Mouse (Mus musculus) right cerebral cortex, postnatal 36 days (tissue): ENCODE data around the gene Disp1.

Experiments used
- DNase-seq, 2 experiments: peaks; one replicate each; pipeline ENCODE4 v3.0.0; 2022; ENCODE audit warnings: low spot score in 2 of 2, mixed read lengths in 1 of 2

The Disp1 gene

DNA sequence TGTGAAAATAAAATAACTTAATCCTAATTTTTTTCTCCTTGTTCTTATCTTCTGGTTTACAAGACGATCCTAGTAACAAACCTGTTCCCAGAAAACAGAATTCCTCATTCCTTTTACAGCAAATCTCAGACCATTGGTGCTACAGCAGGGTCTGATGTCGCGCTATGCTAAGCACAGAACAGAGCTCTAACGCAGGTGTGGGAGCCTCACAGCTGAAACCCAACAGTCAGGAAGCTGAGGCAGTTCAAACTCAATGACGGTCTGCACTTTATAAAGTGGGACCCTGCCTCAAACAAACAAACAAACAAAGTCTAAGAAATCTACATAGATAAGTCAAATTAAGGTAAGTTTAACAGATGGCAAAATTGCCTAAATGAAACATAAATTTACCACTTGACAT is 20.4 kb downstream of the Disp1 start:
- DNase-seq, result no peak

DNA sequence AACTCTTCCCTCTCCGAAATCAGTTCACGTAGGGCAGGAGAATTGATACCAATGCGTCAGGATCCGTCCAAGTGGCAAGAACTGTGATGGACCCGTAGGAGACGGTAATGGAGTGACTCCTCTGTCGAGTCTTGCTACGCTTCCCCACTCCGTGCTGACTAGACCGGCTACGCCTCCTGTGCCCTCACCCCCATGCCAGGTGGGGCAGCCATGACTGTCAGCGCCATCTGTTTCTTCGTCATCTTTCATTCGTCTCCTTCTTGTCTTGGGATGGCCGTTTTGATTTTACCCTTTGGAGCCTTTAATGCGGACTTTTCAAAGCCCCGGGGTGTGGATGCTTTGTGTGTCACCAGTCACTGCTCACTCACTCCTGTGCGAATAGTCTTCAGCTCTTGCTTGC is 26.6 kb downstream of the Disp1 start:
- no peak for DNase-seq

DNA sequence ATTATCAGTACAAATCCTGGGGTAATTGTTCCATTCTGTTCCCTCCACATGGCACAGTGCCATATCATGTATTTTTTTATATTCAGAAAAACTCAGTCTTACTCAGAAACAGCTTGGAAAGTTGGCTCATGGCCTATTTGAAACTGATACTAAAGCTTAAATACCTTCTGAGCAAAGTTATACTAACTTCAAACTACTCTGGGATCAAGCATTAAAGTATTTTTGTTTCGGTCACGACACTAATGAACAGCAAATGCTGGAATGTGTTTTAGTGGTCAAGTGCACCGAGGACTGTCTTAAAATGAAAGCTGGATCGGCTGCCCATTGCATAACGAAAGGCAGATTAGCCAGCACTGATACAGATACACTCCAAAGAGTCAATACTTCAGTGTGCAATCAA is 27.2 kb downstream of the Disp1 start:
- DNase-seq, result no peak

DNA sequence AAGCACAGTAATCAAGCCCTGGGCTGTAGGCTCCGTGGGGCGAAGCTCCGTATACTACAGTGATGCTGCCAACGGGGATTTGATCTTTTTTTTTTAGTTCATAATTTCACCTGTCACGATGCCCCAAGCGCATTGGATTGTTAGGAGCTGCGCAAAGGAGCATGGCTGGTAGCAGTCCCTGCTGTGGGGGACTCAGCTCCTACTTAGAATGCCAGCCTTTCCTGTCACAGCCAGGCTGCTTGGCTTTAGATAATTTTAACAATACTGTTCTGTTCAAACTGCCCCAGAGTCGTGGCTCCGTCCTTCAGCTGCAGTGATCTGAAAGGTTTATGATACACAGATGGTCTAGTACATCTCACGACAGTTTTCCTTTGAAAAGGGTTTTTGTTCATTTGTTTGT is 29.9 kb downstream of the Disp1 start:
- no peak for DNase-seq

DNA sequence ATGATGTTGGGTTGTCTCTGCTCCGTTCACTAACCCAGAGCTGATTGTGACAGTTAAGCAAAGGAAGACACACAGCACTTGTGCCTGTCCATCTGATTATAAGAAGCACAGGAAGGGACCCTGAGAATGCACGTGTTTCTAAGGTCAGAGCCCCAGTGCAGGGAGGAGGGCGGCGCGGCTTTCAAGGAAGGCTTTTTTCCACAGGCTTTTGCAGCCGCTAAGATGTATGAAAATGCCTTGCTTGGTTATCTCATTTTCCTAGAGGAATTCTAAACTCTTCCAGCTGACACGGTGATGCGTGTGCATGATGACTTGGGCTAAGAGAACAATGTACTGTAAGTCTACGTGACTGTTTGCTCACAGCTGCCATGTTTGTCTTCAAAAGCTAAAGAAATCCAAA is 30.9 kb downstream of the Disp1 start:
- DNase-seq, result no peak

DNA sequence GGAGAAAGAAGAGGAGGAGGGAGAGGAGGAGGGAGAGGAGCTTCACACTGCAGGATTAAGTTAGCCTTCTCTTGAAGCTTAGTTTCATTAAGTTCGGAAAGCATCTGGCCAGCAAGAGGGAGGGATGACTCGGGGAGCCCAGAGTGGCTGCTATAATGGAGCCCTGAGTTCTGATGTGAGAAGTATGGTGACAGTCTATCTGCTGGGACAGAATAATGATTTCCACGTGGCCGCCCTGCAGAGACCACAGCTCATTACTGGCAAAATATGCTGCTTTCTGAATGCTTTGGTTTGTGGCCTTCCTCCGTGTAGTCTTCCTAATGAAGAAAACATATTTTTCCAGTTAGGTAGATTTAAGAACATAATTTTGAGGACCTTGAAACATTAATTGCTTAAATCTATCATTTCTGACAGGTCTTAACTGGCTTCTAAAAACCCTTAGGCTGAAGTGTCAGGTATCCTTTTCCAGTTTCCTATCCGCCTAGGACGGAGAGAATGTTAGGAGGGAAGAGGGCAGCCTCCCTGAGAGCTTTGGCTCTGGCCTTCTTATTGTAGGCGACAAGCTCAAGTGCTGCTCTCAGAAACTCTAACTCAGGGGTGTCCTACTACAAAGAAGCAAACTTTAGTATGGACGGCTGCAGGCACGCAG is 32.2 kb downstream of the Disp1 start:
- no peak for DNase-seq

DNA sequence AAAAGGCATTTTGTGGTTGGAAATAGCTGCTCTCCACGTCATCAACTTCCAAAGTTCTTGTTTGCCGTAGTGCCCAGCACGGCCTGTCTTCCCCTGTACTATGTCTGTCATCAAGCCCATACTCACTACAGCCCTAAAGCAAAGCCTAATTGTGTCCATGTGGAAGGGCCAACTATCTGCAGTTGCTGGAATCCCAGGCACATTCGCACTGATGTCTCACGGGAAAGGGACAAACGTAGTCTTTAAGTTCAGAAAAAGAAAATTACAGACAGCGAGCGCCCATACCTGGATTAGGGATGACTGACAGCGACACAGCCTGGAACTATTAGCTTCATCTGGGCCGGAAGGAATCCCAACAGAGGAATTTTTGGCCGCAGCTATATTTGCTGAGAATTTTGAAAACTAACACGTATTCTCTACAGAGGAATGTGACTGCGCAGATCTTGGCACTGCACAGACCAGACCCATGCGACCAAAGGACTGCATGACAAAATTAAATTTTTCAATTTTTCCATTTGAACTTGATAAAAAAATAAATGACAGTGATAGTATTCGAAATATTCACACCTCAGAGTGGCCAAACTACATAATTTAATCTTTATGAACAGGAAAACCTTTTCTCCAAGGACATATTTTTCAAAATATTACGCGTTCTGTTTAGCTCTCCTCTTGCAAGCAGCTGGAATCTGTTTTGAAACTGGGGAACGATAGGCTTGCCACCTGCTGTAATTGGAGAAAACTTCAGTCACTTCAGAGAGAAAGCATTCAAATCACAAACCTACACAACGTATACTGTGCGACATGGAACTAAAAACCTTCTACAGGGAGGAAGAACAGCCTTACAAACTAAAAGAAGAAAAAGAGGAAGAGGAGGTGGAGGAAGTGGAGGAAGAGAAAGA is 33.0 kb downstream of the Disp1 start:
- DNase-seq, result no peak

DNA sequence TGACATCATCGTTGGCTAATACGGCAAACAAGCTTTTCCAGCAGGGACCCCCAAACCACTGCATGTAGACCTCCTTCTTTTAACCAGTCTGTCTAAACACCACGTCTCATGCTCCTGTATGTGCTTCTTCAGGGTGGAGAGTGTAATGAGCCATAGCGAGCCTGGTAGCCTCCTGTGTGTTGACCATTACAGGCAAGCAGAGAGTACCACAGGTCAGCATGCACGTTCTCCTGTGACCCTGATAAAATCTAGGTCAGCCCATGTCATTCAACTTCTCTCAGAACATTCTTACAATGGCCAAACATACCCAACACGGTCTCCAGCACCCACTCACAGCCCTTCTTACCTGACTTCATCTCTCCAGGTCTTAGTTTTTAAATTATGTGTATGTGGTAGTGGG is 35.8 kb downstream of the Disp1 start:
- DNase-seq, result no peak

DNA sequence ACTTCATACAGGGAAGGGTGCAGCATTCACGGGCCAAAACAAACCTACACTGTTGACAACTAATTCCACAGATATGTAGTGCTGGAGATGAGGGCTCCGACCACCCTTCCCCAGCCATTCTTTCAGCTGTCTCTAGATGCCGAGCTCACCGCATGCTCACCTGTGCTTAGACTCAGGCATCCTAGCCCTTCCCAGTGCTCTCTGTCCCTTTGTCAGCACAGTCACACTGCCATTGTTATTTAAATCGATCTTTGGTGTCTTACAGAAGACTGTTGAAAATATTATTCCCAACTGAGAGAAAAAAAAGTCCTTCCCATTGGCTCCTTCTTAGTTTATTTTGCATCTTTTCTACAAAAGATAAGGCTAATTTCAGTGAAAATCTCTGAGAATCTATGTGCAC is 36.6 kb downstream of the Disp1 start:
- no peak for DNase-seq

DNA sequence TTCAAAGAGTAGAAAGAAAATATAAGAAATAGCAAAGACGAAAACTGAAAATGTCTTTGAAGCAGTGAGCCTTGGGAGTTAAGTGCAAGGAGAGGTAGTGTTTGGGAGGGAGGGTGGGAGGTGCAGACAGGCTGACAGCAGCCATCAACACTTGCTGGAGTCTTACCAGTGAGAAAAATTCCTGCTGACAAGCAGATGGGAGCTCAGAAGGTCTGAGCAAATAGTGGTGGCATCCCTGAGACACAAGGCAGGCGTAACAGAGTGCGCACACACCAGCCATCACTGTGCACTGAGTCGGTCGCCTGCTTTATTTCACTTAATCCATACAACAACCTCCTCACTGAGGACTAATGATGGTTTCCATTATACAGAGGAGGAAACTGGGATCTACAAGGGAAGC is 37.8 kb downstream of the Disp1 start:
- DNase-seq, result peak in 1 of 2 experiments; percentile 20

DNA sequence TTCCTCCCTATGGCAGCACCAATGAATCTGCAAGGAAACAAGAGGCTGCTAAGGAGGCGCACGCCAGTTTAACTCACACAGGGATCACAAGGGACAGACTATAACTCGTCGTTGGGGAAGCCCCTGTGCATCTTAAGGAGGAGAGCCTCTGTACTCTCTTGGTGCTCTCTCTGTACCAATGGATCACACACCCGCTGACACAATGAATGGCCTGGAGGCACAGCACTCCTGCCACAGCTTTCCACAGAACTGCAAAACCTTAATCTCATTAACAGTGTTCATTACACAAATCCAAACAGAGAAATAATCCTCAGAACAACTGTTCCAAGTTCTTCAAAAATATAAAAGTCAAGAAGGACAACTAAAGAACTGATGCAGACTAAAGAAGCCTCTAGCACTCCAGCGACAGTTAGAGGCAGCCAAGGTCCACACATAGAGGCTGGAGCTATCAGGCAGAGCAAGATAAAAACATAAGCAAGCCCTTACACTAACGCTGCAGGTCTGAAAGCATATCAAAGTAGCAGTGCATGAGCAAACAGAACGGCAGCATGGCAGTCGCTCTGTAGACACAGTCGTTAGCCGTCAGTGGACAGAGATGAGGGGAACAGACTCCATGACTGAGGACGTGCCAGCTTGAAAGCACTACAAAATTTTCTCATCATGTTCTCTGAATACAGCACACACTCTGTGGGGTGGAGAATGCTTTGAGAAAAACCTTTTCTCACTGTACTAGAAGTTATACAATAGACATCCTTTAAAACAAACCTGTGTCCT is 38.5 kb downstream of the Disp1 start:
- no peak for DNase-seq

DNA sequence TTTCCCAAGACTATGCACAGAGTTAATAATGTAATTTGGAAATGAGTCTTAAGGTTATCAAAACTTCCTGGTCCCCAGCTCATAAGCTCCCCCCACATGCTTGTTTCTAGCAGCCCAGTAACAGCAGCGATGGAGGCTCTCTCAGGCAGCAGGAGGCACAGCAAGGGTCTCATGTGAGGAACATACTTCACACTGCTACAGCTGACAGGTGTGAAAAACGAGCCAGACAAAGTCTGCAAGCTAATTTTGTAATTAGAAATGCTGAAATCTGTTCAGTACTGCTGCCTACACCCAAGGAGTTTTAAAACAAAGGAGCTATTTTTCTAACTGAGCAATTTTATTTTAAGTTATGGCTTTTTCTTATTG is 40.3 kb downstream of the Disp1 start:
- DNase-seq, result peak; percentile 12 to 16

DNA sequence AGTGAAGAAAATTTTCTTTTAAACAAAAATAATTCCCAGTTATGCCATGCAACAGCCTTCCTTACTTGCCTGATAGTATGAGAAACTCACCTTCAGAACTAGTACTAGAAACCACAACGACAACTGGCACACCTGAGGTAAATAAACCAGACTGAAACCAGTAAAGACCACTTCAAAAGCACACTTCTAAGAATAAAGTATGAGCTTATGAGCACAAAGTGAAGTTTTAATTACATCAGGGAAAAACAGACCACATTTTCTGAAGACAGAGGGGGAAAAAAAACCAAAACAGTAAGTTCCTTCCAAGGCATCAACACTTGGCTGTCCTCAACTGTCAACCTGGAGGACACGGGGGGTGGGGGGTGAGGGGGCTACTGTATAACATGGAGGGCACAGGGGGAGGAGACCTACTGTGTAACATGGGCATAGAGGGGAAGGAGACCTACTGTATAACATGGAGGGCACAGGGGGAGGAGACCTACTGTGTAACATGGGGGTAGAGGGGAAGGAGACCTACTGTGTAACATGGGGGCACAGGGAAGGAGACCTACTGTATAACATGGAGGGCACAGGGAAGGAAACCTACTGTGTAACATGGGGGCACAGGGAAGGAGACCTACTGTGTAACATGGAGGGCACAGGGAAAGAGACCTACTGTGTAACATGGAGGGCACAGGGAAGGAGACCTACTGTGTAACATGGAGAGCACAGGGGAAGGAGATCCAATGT is 40.9 kb downstream of the Disp1 start:
- no peak for DNase-seq

DNA sequence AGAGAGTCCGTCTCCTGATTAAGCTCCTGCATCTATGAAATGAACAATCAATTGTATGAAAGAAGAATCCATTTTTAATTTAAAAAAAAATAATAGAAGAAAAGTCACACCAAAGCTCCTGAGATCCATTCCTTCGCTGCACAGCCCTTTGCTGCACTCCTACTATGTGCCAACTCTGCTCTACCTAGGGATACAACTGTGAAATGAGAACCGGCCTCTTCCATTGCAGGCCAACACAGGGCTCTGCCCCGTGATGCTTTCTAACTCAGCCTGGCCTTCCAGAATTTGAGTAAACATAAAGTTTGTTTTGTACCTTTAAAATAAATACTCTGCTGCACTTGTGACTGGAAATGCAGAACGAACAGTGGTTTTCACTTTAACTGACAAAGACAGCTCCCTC is 42.0 kb downstream of the Disp1 start:
- no peak for DNase-seq

DNA sequence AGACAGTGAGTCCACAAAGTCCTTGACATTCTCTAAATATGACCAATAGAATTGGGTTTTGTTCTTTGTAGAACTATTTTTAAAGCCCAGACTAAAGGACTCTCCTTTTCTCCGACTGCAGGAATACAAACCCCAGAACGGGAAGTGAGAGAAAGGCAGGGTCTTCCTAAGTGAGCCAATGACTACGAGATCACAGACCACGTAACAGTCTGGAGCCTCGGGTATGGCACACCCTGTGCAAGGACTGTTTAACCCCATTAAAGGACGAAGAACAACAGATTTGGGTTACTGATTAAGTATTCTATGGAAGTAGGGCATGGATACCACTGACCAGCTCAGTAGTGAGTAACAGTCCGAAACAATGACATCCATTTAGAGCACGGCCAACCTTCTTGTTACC is 46.1 kb downstream of the Disp1 start:
- DNase-seq, result no peak

DNA sequence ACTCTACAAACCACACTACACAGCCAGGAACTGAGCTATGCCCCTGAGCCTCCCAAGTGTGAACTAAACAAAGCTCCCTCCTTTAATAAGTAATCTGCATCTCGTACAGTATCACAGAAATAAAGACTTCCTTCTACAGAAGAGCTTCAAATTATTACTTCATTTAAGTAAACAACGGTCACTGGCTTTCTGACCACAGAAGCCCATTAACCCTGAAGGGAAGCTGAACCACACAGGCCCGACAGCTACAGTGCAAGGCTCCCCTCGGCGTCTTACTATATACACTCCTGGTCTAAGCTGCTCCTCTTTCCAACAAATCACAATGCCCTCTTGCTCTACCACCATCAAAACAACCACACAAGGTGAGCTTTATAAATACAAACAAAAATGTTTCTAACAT is 50.2 kb downstream of the Disp1 start:
- no peak for DNase-seq

DNA sequence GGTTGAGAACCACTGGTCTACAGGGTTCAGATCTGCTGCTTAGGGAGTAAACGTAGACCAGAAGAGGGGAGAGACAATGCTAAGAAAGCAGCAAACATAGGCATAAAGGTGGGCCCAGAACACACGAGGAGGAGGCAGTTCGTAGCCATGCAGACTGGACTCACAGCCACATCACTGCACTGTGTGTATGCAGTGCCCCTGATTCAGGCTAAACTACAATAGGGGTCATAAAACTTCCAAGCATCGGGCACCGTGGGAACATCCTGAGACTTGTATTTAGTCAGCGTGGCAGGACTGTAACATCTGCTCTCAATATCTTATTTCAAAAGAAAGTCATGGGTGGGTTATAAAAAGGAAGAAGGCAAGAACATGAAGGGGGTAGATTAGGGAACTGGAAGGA is 52.9 kb downstream of the Disp1 start:
- DNase-seq, result no peak

DNA sequence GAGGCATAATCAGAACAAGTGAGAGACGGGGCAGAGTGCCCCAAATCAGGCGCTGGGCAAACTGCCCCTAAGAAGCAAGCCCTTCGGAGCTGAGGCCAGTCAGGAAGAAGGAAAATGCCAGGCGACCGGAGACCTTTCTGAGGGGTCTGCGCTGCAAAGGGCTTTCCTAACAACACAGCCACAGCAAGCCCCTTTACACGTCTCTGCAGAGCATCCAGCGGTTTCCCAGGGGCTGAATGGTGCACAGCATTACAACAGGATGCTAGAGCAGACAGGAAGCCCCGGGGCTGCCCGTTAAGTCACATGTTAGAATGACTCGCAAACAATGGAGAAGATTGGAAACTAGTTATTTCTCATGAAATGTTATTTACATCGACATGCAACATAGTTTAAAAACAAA is 53.5 kb downstream of the Disp1 start:
- DNase-seq, result no peak

DNA sequence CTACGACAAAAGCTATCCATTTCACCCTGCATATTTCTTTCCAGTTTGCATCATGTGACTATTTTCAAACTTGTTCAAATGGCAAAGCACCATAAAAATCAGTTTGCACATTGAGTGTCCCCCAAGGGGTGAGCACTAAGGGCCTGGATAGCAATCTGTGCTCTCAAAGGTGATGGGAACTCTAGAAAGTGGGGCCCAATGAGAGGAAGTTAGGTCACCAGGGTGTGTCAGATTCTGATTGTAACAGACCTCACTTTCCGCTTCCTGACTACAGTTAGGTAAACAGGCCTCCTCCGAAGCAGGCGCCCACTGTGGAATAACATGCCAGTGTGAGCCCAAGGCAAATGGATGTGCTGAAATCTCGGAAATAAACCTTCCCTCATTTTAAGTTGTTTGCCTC is 54.6 kb downstream of the Disp1 start:
- no peak for DNase-seq

DNA sequence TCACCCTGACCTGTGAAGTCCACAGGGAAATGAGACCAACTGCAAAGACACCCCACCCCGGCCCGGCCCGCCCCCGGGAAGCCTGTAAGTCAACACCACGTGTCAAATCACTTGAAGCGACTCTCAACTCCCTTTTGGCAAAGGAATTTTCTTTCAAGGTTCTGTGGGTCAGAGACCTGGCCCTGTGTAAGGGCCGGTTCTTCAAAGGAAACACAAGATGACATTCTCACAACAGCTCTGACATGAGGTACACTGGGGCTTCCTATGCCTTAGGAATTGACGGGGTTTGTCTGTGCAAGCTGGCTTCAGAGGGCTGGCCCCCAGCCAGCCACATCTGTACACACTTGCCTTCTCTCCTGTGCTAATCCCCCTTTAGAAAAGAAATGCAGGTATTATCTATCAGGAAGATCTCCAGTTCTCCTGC is 56.7 kb downstream of the Disp1 start:
- DNase-seq, result no peak

DNA sequence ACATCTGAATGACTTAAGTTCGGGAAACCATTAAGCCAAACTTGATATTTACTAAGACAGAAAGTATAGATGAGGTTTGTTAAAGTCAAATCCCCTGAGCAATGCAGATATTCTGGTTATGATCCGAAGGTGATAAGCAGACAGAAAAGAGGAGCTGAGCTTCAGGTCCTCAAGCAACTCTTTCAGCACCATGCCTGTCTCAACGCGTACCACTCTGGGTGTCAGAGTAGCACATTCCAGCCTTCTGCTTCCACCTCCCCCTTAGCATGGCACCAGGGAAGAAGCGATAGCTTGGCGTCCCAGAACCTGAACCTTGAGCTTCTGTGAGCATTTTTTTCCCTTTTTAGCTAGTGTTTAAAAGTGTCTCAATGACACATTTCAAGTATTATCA is 57.1 kb downstream of the Disp1 start:
- no peak for DNase-seq
